Mouse (Mus musculus): ENCODE data around the gene Rab3gap2.
A peak's percentile ranks its signal among the peaks of the same experiment; 100 is the strongest.

Gene Rab3gap2

DNA sequence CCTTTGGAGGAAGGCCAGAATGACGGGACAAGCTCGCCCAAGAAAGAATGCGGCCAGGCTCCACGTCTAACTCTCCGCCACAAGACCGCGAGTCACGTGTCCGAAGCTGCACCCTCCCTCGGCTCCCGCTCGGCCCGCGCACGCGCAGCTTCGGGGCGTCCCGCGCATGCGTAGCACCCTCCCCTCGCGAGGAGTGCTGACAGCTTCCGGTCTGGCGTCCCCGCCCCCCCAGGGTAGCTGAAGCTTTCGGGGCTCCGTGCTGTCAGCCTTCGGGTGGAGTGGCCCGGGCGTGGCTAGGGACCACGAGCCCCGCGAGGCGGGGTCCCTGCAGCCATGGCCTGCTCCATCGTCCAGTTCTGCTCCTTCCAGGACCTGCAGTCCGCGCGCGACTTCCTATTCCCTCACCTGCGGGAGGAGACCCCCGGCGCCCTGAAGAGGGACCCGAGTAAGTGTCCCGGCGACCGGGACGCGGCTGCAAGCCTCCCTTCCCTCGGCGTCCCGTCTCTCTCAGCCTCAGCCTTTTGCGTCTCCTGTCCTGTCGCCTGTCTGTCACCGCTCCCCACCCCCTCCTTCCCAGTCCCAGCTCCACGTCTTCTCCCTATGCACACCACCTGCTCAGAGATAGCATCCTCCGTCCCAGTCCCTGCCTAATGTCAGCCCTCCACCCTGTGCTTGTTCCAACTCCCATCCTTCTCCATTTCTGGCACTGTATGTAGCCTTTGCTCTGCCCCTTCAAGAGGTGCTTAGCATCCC, at the start of gene Rab3gap2:
TSS of gene Rab3gap2 (plus strand) at position 209 of the 753 bp plus-strand sequence.
- peak; percentile 100 for DNase-seq

GRCm38 (mm10) chr1:185173641-185174040, 30.3 kb upstream of the Rab3gap2 start:
- no peak for DNase-seq

DNA sequence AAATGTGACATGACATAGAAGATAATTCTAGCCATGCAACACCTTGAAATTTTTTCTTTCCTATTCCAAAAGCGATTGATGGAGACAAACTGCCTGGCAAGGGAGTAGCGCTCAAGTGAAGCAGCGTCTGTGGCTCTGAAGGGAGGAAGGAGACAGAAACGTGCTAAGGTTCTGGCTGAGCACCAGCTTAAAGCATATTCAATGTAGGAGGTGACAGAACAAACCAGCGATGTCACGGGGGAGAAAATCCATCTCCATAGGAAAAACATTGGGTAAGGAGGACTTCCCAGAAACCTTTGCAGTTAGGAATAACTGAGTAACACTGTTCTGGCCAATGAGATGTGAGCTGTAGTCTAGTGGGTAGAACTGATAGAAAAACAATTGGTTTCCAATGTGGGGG, 26.1 kb upstream of the Rab3gap2 start:
- no peak for DNase-seq

GRCm38 (mm10) chr1:185183591-185184330, 20.2 kb upstream of the Rab3gap2 start:
- DNase-seq, result no peak

DNA sequence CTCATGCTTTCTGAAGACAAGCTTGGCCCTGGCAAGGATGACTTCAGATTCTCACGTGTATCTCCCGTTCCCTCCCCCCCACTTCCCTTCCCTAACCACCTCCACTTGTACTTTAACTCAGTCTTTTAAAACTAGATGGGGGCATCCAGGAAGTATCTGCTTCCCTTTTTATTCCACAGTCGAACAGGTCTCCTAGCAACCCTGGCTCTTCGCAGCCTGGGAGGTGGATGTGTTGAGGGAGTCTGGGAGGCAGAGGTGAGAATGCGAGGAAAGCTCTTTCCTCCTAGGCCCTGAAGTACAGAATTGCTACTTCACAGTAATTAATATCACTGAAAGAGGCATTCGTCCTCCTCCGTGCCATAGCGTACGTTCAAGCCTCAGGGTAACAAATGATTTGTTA, 18.4 kb upstream of the Rab3gap2 start:
- DNase-seq, result no peak

- no peak for DNase-seq
These were observed 16.7 kb upstream of the Rab3gap2 start for GRCm38 (mm10) chr1:185187135-185187785.

GRCm38 (mm10) chr1:185189901-185190300, 14.0 kb upstream of the Rab3gap2 start:
- no peak for DNase-seq

DNA sequence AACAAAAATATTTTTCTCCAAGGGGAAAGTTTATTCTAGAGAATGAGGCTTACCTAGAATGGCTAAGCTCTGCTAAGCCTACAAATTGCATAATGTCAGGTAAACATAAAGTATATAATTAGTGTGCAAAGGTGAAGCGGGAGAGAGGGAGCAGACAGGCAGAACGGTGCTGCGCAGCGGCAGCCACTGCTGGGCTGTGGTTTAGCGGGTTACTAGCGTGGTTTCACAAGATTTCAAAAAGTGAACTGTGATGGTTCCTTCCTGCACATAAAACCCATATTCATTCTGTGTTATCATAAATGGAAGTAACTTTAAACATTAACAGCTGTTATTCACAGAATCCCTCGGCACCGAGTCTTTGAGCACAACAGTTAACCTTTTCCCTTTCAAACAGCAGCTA, 11.8 kb upstream of the Rab3gap2 start:
- DNase-seq, result no peak

GRCm38 (mm10) chr1:185193509-185193908, 10.4 kb upstream of the Rab3gap2 start:
- peak; percentile 23 for DNase-seq

DNA sequence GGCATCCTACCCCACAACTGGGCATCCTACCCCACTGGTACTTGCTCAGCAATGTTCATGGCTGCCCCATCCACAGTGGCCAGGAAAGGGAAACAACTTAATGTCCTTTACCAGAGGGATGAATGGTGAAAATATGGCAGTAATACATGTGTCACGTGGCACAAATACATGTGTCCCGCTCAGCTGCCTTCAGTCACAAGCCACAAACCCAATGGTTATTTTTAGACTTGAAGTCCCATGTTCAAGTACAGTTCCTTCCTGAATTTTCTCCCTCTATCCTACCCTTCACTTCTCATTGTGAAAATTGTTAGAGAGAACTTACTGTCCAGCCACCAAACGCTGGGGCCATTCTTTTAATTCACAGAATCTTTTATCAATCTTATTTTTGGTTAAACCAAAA, 7.6 kb upstream of the Rab3gap2 start:
- DNase-seq, result no peak

GRCm38 (mm10) chr1:185200571-185201395, 3.1 kb upstream of the Rab3gap2 start:
- DNase-seq, result no peak

DNA sequence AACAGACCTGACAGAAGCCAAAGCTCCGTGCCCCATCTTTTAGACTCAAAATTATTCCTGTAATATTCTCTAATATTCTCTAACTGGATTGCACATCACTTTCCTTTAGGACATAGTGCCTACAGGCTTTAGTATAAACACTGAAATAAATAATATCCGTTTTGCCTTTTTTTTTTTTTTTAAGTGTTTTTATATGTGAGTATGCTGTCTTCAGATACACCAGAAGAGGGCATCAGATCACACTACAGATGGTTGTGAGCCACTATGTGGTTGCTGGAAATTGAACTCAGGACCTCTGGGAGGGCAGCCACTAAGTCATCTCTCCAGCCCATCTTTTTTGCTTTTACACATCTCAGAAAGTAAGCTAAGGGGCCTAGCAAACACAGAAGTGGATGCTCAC, 1.9 kb upstream of the Rab3gap2 start:
- no peak for DNase-seq

DNA sequence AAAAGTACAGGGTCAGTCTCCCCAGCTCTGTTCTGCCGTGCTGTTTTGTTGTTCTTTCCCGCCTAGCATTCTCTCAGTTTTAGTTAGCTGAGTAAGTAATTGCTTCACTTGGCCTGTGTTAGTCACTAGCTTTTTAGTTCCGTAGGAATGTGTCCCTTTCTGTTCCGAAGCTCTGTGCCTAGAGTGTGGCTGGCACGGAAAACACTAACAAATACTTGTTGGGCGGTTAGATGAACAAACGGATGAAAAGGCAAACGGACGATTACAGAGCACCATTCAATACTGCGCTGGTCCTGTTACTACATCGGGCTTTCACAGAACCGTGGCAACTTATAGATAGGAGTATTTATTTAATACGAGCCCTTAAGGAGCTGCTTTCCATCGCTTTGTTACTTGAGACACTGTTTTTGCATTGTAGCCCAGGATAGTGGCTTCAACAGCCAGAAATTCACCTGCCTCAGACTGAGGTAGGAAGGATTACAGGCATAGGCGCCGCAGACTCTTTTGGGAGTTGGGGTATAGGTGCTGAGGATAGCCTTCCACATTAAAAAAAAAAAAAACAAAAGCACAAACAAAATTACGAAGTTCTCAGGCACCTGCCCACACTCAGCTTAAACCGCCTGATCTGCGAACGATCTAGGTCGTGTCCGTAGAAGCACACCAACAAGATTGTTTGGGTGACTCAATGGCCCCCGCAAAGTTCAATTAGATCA, 565 bp upstream of the Rab3gap2 start:
- DNase-seq, result peak; percentile 21

DNA sequence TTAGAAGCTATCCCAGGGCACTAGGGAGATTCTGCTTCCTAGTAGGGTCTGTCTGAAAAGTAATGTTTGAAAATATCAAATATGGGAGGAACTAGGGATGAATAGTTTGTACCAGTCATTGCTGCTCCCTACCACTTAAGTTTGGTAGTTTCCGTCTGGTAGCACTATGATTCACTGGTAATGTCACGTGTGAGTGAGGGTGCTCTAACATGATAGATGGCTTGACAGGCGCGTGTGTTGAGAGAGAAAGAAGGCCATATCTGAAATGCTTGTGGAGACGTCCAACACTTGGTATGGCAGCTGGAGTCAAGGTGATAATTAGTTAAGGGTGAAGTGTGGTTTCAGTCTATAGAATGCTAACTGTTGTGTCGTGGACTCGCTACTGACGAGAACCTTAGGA, 1.2 kb downstream of the Rab3gap2 start:
- DNase-seq, result peak; percentile 32

GRCm38 (mm10) chr1:185207851-185208595, 4.1 kb downstream of the Rab3gap2 start:
- no peak for DNase-seq

- no peak for DNase-seq
These were observed 4.8 kb downstream of the Rab3gap2 start for GRCm38 (mm10) chr1:185208766-185209165.

DNA sequence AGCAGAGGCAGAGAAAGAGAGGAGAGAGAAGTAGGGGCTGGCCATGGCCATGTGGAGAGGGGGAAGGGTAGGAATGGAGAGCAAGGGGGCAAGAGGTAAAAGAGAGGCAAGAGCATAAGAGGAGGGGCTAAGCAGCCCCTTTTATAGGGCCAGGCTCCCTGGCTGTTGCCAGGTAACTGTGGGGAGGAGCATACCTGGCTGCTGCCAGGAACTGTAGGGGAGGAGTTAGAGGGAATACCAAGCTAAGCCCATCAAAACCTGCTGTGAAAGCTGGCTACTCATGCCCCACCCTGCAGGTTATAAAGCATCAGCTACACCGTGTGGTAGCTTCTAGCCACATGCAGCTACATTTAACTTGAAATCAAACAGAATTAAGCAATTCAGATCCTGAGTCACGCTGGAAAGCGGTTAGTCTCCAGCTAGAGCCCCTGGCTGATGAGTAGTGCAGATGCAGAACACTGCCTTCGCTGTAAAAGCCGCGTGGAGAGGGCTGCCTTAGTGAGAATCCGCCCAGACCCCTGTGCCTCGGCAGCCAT, 5.8 kb downstream of the Rab3gap2 start:
- DNase-seq, result no peak

DNA sequence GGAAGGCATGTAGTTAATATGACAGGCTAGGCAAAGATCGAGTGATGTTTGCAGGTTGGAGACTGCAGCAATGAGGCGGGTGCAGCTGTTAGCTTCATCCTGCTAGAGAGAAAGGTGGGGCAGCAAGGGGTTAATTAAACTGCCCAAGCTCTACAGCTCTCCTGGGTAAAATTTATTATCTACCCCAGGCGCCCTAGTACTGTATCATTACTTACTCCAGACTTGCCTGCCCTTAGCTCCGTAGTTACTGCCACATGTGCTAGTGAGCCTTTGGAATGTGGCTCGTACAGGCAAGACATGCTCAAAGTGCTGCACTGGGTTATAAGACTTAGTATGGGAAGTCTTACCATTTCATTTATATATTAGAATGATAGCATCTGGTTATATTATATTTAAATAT, 12.4 kb downstream of the Rab3gap2 start:
- DNase-seq, result no peak

GRCm38 (mm10) chr1:185216762-185217161, 12.8 kb downstream of the Rab3gap2 start:
- no peak for DNase-seq

GRCm38 (mm10) chr1:185217966-185218365, 14.0 kb downstream of the Rab3gap2 start:
- DNase-seq, result no peak

DNA sequence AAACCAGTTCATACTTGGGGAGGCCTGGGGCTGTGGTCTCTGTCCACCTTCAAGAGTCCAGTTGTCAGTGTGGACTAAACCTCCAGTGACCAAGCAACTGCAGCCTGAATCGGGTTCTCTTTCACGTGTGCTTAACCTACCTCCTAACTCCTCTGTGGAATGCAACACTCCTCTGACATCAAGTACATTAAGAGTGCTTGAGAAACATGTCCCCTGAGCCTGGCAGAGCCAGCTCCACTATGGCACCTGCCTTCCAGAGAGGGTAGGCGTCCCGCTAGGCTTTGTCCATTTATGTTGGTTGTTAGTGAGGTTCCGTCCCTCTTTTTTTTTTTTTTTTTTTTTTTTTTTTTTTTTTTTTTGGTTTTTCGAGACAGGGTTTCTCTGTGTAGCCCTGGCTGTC, 23.0 kb downstream of the Rab3gap2 start:
- no peak for DNase-seq

Measured in liver (tissue).